Mouse (Mus musculus): ENCODE measurements around the gene Dcbld1. TPM values are rescaled to one million over a fixed set of nuclear protein-coding genes. Genes with fewer than 3 reads are reported as not detected.
A peak's percentile ranks its signal among the peaks of the same experiment; 100 is the strongest.
"Not testable (repeated sequence)": the region's sequence is repeated elsewhere in the genome, so short reads cannot be mapped to it uniquely, and the experiment has no call there.

Dcbld1 gene
- polyA plus RNA-seq, 1 experiment from 2014 or later, result 28.9 TPM

DNA sequence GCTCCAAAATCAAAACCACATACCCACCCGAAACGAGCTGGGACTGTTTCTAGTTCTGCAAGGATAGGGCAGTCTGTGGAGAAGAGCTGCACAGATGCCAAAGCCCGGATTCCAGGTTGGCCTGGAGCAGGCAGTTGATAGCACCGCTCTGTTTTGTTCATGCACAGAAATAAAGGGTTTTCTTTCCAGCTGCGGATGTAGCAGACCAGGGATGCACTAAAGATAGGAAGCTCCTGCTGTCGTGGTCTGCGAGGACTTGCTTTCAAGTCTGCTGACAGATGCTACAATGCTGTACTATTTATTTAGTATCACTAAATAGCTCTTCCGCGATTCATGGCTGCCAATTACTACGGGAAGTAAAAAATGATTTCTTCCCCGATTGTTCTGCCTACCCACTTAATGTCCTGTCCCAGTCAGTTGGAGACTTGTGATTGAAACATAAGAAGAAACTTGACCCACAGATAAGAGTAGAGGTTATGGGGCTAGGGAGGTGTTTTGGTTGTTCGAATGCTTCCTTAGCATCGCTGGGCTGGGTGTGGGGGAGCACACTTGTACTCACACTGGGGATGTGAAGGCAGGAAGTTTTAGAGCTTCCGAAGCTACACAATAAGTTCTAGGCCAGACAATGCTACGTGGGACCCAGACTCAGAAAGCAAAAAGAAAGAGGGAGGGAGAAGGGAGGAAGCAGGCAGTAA is 41.6 kb downstream of the Dcbld1 start:
- Histone ChIP-seq H3K9me3 (ENCODE audit: control insufficient read depth, low read length) (no peaks in the 10 kb centered on the region), H3K27ac (ENCODE audit: low read depth, low read length) (peak overlapping the region; percentile 60), H3K9ac (replicated peaks; ENCODE audit: low read depth, low read length) (no peak overlapping the region; the same call in 1 of the 2 replicates), H3K36me3 (ENCODE audit: control insufficient read depth, insufficient read depth, low read length) (no peaks in the 10 kb centered on the region), H3K27me3 (ENCODE audit: control insufficient read depth, insufficient read depth, low read length) (no peaks in the 10 kb centered on the region), H3K4me3 (ENCODE audit: low read depth, low read length) (no peak overlapping the region), H3K4me2 (ENCODE audit: low read depth, low read length) (peak overlapping the region; percentile 23; the same call in 1 of the 2 replicates), H3K4me1 (ENCODE audit: control insufficient read depth, insufficient read depth, low read length) (peaks cover 8% of the 10 kb centered on the region; the same call in 1 of the 2 replicates)
- WGBS, result 23% methylated on average over 15 of the region's 15 CpGs
- peak; percentile 70 for ATAC-seq (ENCODE audit: low read depth)

GRCm38 (mm10) chr10:52276579-52276978 is 43.2 kb downstream of the Dcbld1 start:
- WGBS, result 86% methylated on average over 3 of the region's 3 CpGs
- Histone ChIP-seq H3K9me3 (ENCODE audit: control insufficient read depth, low read length) (no peaks in the 10 kb centered on the region), H3K27me3 (ENCODE audit: control insufficient read depth, insufficient read depth, low read length) (no peaks in the 10 kb centered on the region), H3K9ac (replicated peaks; ENCODE audit: low read depth, low read length) (no peak overlapping the region), H3K36me3 (ENCODE audit: control insufficient read depth, insufficient read depth, low read length) (no peaks in the 10 kb centered on the region), H3K4me3 (ENCODE audit: low read depth, low read length) (no peak overlapping the region), H3K4me2 (ENCODE audit: low read depth, low read length) (no peak overlapping the region), H3K4me1 (ENCODE audit: control insufficient read depth, insufficient read depth, low read length) (peaks cover 8% of the 10 kb centered on the region; the same call in 1 of the 2 replicates), H3K27ac (ENCODE audit: low read depth, low read length) (no peak overlapping the region)
- no peak for ATAC-seq (ENCODE audit: low read depth)

DNA sequence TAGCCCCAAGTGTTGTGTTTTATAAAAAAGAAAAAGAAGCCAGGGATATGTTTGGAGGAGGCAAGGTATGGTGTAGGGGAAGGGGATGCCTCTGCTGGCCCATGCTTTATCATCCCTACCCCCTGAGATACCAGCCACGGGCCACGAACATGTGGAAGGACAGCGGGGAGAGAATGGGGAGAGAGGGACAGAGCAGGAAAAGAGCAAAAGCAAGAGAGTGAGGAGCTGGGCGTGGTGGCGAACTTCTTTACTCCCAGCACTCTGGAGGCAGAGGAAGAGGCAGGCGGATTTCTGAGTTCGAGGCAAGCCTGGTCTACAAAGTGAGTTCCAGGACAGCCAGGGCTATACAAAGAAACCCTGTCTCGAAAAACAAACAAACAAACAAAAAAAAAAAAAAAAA is 44.1 kb downstream of the Dcbld1 start:
- not testable (repeated sequence) for H3K9ac ChIP-seq (replicated peaks; ENCODE audit: low read depth, low read length); H3K27me3 ChIP-seq (ENCODE audit: control insufficient read depth, insufficient read depth, low read length); H3K36me3 ChIP-seq (ENCODE audit: control insufficient read depth, insufficient read depth, low read length); H3K4me2 ChIP-seq (ENCODE audit: low read depth, low read length); H3K27ac ChIP-seq (ENCODE audit: low read depth, low read length); H3K4me1 ChIP-seq (ENCODE audit: control insufficient read depth, insufficient read depth, low read length); H3K9me3 ChIP-seq (ENCODE audit: control insufficient read depth, low read length); ATAC-seq (ENCODE audit: low read depth); H3K4me3 ChIP-seq (ENCODE audit: low read depth, low read length)
- WGBS, result 94% methylated on average over 8 of the region's 8 CpGs

- H3K9me3 ChIP-seq (ENCODE audit: control insufficient read depth, low read length), result no peaks in the 10 kb centered on the region
- WGBS, result 70% methylated on average over 9 of the region's 9 CpGs
- ATAC-seq (ENCODE audit: low read depth), result no peak
- H3K4me1 ChIP-seq (ENCODE audit: control insufficient read depth, insufficient read depth, low read length), result peaks cover 8% of the 10 kb centered on the region; the same call in 1 of the 2 replicates
- H3K4me3 ChIP-seq (ENCODE audit: low read depth, low read length), result no peak overlapping the region
- H3K27me3 ChIP-seq (ENCODE audit: control insufficient read depth, insufficient read depth, low read length), result no peaks in the 10 kb centered on the region
- no peak overlapping the region for H3K9ac ChIP-seq (replicated peaks; ENCODE audit: low read depth, low read length)
- no peaks in the 10 kb centered on the region for H3K36me3 ChIP-seq (ENCODE audit: control insufficient read depth, insufficient read depth, low read length)
- no peak overlapping the region for H3K27ac ChIP-seq (ENCODE audit: low read depth, low read length)
- H3K4me2 ChIP-seq (ENCODE audit: low read depth, low read length), result no peak overlapping the region
Measured at GRCm38 (mm10) chr10:52278011-52278434, 44.6 kb downstream of the Dcbld1 start.

GRCm38 (mm10) chr10:52278866-52279265 is 45.4 kb downstream of the Dcbld1 start:
- Histone ChIP-seq H3K4me1 (ENCODE audit: control insufficient read depth, insufficient read depth, low read length) (peaks cover 8% of the 10 kb centered on the region; the same call in 1 of the 2 replicates), H3K4me3 (ENCODE audit: low read depth, low read length) (no peak overlapping the region), H3K27ac (ENCODE audit: low read depth, low read length) (no peak overlapping the region), H3K9me3 (ENCODE audit: control insufficient read depth, low read length) (no peaks in the 10 kb centered on the region), H3K4me2 (ENCODE audit: low read depth, low read length) (no peak overlapping the region), H3K36me3 (ENCODE audit: control insufficient read depth, insufficient read depth, low read length) (no peaks in the 10 kb centered on the region), H3K9ac (replicated peaks; ENCODE audit: low read depth, low read length) (no peak overlapping the region), H3K27me3 (ENCODE audit: control insufficient read depth, insufficient read depth, low read length) (no peaks in the 10 kb centered on the region)
- no peak for ATAC-seq (ENCODE audit: low read depth)
- whole genome bisulfite sequencing, result 63% methylated on average over 3 of the region's 3 CpGs

- 87% methylated on average over 4 of the region's 4 CpGs for WGBS
- no peak overlapping the region for H3K9ac ChIP-seq (replicated peaks; ENCODE audit: low read depth, low read length)
- H3K4me3 ChIP-seq (ENCODE audit: low read depth, low read length), result no peak overlapping the region
- no peaks in the 10 kb centered on the region for H3K27me3 ChIP-seq (ENCODE audit: control insufficient read depth, insufficient read depth, low read length)
- ATAC-seq (ENCODE audit: low read depth), result no peak
- H3K9me3 ChIP-seq (ENCODE audit: control insufficient read depth, low read length), result no peaks in the 10 kb centered on the region
- H3K4me1 ChIP-seq (ENCODE audit: control insufficient read depth, insufficient read depth, low read length), result 0 out of 2 replicates have a peak, but pooled peaks cover 2% of the 10 kb centered on the region
- no peaks in the 10 kb centered on the region for H3K36me3 ChIP-seq (ENCODE audit: control insufficient read depth, insufficient read depth, low read length)
- H3K4me2 ChIP-seq (ENCODE audit: low read depth, low read length), result no peak overlapping the region
- H3K27ac ChIP-seq (ENCODE audit: low read depth, low read length), result no peak overlapping the region
Measured at GRCm38 (mm10) chr10:52279876-52280275, 46.5 kb downstream of the Dcbld1 start.

DNA sequence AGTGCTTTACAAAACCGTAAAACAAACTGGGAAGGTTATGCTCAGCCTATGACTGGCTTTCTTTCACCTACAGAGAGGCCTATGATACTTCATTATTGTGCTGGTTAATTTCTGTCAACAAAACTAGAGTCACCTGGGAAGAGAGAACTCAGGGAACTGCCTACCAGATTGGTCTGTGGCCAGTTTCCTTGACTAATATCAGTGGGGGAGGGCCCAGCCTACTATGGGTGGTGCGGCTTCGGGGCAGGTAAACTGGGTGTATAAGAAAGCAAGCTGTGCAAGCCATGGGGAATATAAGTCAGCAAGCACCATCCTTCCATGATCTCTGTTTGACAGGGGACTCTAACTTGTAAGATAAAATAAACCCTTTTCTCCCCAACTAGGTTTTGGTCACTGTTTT is 47.2 kb downstream of the Dcbld1 start:
- no peaks in the 10 kb centered on the region for H3K9me3 ChIP-seq (ENCODE audit: control insufficient read depth, low read length)
- H3K27me3 ChIP-seq (ENCODE audit: control insufficient read depth, insufficient read depth, low read length), result no peaks in the 10 kb centered on the region
- no peaks in the 10 kb centered on the region for H3K4me1 ChIP-seq (ENCODE audit: control insufficient read depth, insufficient read depth, low read length)
- no peak overlapping the region for H3K27ac ChIP-seq (ENCODE audit: low read depth, low read length)
- ATAC-seq (ENCODE audit: low read depth), result no peak
- no peak overlapping the region for H3K4me3 ChIP-seq (ENCODE audit: low read depth, low read length)
- no peak overlapping the region for H3K4me2 ChIP-seq (ENCODE audit: low read depth, low read length)
- H3K36me3 ChIP-seq (ENCODE audit: control insufficient read depth, insufficient read depth, low read length), result no peaks in the 10 kb centered on the region
- no peak overlapping the region for H3K9ac ChIP-seq (replicated peaks; ENCODE audit: low read depth, low read length)
- 94% methylated on average over 3 of the region's 3 CpGs for WGBS

GRCm38 (mm10) chr10:52281337-52281736 is 47.9 kb downstream of the Dcbld1 start:
- H3K4me1 ChIP-seq (ENCODE audit: control insufficient read depth, insufficient read depth, low read length), result no peaks in the 10 kb centered on the region
- no peaks in the 10 kb centered on the region for H3K9me3 ChIP-seq (ENCODE audit: control insufficient read depth, low read length)
- no peaks in the 10 kb centered on the region for H3K27me3 ChIP-seq (ENCODE audit: control insufficient read depth, insufficient read depth, low read length)
- no peaks in the 10 kb centered on the region for H3K36me3 ChIP-seq (ENCODE audit: control insufficient read depth, insufficient read depth, low read length)
- H3K4me3 ChIP-seq (ENCODE audit: low read depth, low read length), result no peak overlapping the region
- no peak for ATAC-seq (ENCODE audit: low read depth)
- H3K9ac ChIP-seq (replicated peaks; ENCODE audit: low read depth, low read length), result no peak overlapping the region
- H3K4me2 ChIP-seq (ENCODE audit: low read depth, low read length), result no peak overlapping the region
- H3K27ac ChIP-seq (ENCODE audit: low read depth, low read length), result no peak overlapping the region

DNA sequence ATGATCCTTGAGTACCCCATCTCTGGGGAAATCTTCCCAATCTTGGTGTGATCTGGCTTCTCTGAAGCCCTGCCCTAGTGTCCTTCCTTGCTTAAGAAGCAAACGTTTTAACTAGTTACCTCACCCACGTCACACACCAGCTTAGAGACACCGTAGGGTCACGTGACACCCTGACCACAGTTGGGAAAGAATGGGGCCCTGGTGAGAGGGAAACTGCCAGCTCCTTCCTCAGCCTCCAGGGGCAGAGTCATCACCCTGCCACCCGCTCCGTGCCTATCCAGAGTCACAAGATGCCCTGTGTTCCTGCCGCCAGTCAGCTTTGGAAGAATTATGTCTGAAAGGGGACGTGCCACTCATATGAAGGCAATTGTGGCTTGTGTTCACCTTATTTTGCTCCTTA is 51.2 kb downstream of the Dcbld1 start:
- Histone ChIP-seq H3K4me1 (ENCODE audit: control insufficient read depth, insufficient read depth, low read length) (no peaks in the 10 kb centered on the region), H3K4me3 (ENCODE audit: low read depth, low read length) (no peak overlapping the region), H3K27me3 (ENCODE audit: control insufficient read depth, insufficient read depth, low read length) (no peaks in the 10 kb centered on the region), H3K36me3 (ENCODE audit: control insufficient read depth, insufficient read depth, low read length) (no peaks in the 10 kb centered on the region), H3K9ac (replicated peaks; ENCODE audit: low read depth, low read length) (no peak overlapping the region), H3K9me3 (ENCODE audit: control insufficient read depth, low read length) (no peaks in the 10 kb centered on the region), H3K27ac (ENCODE audit: low read depth, low read length) (no peak overlapping the region), H3K4me2 (ENCODE audit: low read depth, low read length) (no peak overlapping the region)
- WGBS, result 79% methylated on average over 8 of the region's 8 CpGs
- no peak for ATAC-seq (ENCODE audit: low read depth)

Measured in neural tube, embryonic 14.5 days (tissue).